15 mouse cellular contexts compared by ENCODE assay signal in the genomic region with DNA sequence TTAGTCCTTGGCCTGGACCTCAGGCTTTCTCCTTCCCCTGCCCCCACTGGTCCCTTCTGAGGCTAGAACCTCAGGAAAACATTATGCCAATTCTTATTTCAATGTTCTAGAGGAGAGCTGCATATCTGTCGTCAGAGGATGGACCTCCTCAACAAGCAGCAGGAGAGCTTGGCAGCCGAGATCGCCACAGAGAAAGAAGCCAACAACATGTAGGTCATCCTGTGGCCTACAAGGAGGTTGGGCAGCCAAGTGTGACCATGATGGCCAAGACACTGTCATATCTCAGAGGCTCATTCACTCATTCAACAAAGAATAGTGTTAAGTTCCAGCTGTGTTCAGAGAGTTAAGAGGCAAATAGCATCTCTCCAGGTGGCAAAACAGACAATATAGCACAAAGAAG.
A peak's percentile ranks its signal among the peaks of the same experiment; 100 is the strongest.
DNase-seq lines count a peak whose midpoint lies in the region.
"Had no signal": no experiment of that assay in that cellular context is flagged by ENCODE, and none has a peak within 500 bp of the region (broad histone marks: within the 10 kb centered on the region; RNA-seq: fewer than 3 reads in every experiment).

No protein-coding gene starts in this region.

- DNase-seq in Muller cell, postnatal 12 days (ENCODE audit: inconsistent ontology term), result peak; percentile 5
- peak; percentile 68 for DNase-seq in cerebellum, adult 11 months
- peak; percentile 69 for DNase-seq in cerebellum, adult 8-10 months
- DNase-seq in cerebellum, postnatal 14 days, result peak; percentile 80 to 82
- DNase-seq in testis, postnatal 10 days (ENCODE audit: low spot score), result no peak
- DNase-seq in kidney, adult 11 months, result no peak
- no peak for DNase-seq in natural killer cell, adult 2 months (ENCODE audit: low spot score in 2 of 2)
- no peak for DNase-seq in frontal cortex, postnatal 25 days (ENCODE audit: low spot score in 2 of 2)
- DNase-seq: adrenal gland, adult 2 months; adrenal gland, postnatal 25 days; embryo, embryonic 11 days; gastrocnemius, postnatal 25 days; heart, adult 11 months; heart, postnatal 36 days; kidney, adult 8-10 months had no signal

Comparison
In these comparisons a context has a peak if more than half of its experiments do, and no peak if none do; other contexts are left out.
1. DNase-seq: peak in Muller cell, postnatal 12 days (single experiment), cerebellum, adult 11 months (single experiment), cerebellum, adult 8-10 months (single experiment) and cerebellum, postnatal 14 days (2 of 2); none in testis, postnatal 10 days (single experiment), kidney, adult 11 months (single experiment), natural killer cell, adult 2 months (0 of 2) and frontal cortex, postnatal 25 days (0 of 2).